Mouse (Mus musculus) myocyte (in vitro differentiated cells): Measurements from ENCODE around the gene Syt1. TPM values are rescaled to one million over a fixed set of nuclear protein-coding genes. Genes with fewer than 3 reads are reported as not detected.

Experiments used
- H3K27me3 ChIP-seq: one replicate; pipeline ENCODE4 v1.6.1; 2011; ENCODE audit not compliant: control insufficient read depth, insufficient read depth, insufficient read length
- H3K36me3 ChIP-seq: one replicate; pipeline ENCODE4 v1.6.1; 2011; ENCODE audit not compliant: control insufficient read depth, insufficient read depth
- H3K4me2 ChIP-seq: one replicate; pipeline ENCODE4 v1.6.1; 2011; ENCODE audit warnings: low read depth, control low read depth
- H3K4me3 ChIP-seq: one replicate; pipeline ENCODE4 v1.5.1; 2011; ENCODE audit warnings: mild to moderate bottlenecking, control low read depth, moderate library complexity
- H3K79me2 ChIP-seq: one replicate; pipeline ENCODE4 v1.6.1; 2011; ENCODE audit not compliant: control insufficient read depth, insufficient read depth
- H3ac ChIP-seq: one replicate; pipeline ENCODE4 v1.6.1; 2011; ENCODE audit not compliant: control insufficient read depth, insufficient read length
- CEBPB ChIP-seq: IDR thresholded peaks from 2 replicates; pipeline ENCODE4 v1.6.1; 2011; ENCODE audit warnings: mild to moderate bottlenecking, moderate library complexity; ENCODE audit not compliant: poor library complexity, insufficient read depth, severe bottlenecking
- E2F4 ChIP-seq: IDR thresholded peaks from one replicate; pipeline ENCODE4 v1.6.1; 2011; ENCODE audit warnings: mild to moderate bottlenecking, control low read depth, moderate library complexity; ENCODE audit not compliant: insufficient read depth
- MAX ChIP-seq: IDR thresholded peaks from one replicate; pipeline ENCODE4 v1.6.1; 2011; ENCODE audit warnings: low read depth, mild to moderate bottlenecking, control low read depth
- MYOD1 ChIP-seq, 3 experiments: IDR thresholded peaks; one replicate each; pipeline ENCODE4 v1.6.1; 2011; ENCODE audit warnings: control low read depth in 2 of 3, low read depth in 2 of 3, mild to moderate bottlenecking in 2 of 3, moderate library complexity in 1 of 3; ENCODE audit not compliant: insufficient read length in 2 of 3, control insufficient read depth in 1 of 3
- MYOG ChIP-seq, 3 experiments: IDR thresholded peaks; one replicate each; pipeline ENCODE4 v1.6.1; 2011; ENCODE audit warnings: control low read depth in 2 of 3, low read depth in 2 of 3, mild to moderate bottlenecking in 2 of 3; ENCODE audit not compliant: insufficient read length in 2 of 3, control insufficient read depth in 1 of 3, insufficient read depth in 1 of 3
- POLR2A ChIP-seq: IDR thresholded peaks from one replicate; pipeline ENCODE4 v1.6.1; 2011; ENCODE audit warnings: low read depth, mild to moderate bottlenecking, control low read depth, moderate library complexity; ENCODE audit not compliant: insufficient read length
- POLR2AphosphoS2 ChIP-seq: IDR thresholded peaks from one replicate; pipeline ENCODE4 v1.6.1; 2011; ENCODE audit warnings: low read depth, control low read depth; ENCODE audit not compliant: insufficient read length
- REST ChIP-seq: IDR thresholded peaks from one replicate; pipeline ENCODE4 v1.6.1; 2011; ENCODE audit warnings: mild to moderate bottlenecking, control low read depth, moderate library complexity; ENCODE audit not compliant: insufficient read depth, insufficient read length
- SRF ChIP-seq: IDR thresholded peaks from one replicate; pipeline ENCODE4 v1.6.1; 2011; ENCODE audit warnings: low read depth; ENCODE audit not compliant: control insufficient read depth, insufficient read length
- TCF12 ChIP-seq: IDR thresholded peaks from one replicate; pipeline ENCODE4 v1.6.1; 2011; ENCODE audit warnings: mild to moderate bottlenecking, control low read depth; ENCODE audit not compliant: poor library complexity, insufficient read depth, severe bottlenecking
- TCF3 ChIP-seq: IDR thresholded peaks from one replicate; pipeline ENCODE4 v1.6.1; 2011; ENCODE audit warnings: low read depth, control low read depth; ENCODE audit not compliant: insufficient read length
- USF1 ChIP-seq: IDR thresholded peaks from one replicate; pipeline ENCODE4 v1.6.1; 2011; ENCODE audit warnings: low read depth, mild to moderate bottlenecking, control low read depth, moderate library complexity
- polyA plus RNA-seq: library from polyadenylated mRNA; unstranded; fragments of >200 nt; fragmentation: generic; extraction: Trizol; gene quantifications from one replicate; pipeline ENCODE4 v1.2.1, GENCODE M21; 2012; ENCODE audit warnings: missing spikeins

Gene Syt1
- polyA plus RNA-seq, 1 experiment = 0.06 TPM

GRCm38 (mm10) chr10:108596162-108596927 lies 414.4 kb downstream of the Syt1 start:
- H3K36me3 ChIP-seq = no peaks in the 10 kb centered on the region
- no peaks in the 10 kb centered on the region for H3K27me3 ChIP-seq
- no peak overlapping the region for H3K4me3 ChIP-seq
- H3ac ChIP-seq = no peak overlapping the region
- no peak for TF ChIP-seq CEBPB
- TF ChIP-seq TCF3 = no peak
- no peak for TF ChIP-seq POLR2AphosphoS2
- TF ChIP-seq POLR2A = no peak
- no peak for TF ChIP-seq MYOD1 (IDR thresholded peaks at IDR 0.05; ENCODE audit: control insufficient read depth in 1 of 3, insufficient read length in 2 of 3, low read depth in 2 of 3)
- TF ChIP-seq MAX = no peak
- no peak overlapping the region for H3K4me2 ChIP-seq
- H3K79me2 ChIP-seq = no peaks in the 10 kb centered on the region

DNA sequence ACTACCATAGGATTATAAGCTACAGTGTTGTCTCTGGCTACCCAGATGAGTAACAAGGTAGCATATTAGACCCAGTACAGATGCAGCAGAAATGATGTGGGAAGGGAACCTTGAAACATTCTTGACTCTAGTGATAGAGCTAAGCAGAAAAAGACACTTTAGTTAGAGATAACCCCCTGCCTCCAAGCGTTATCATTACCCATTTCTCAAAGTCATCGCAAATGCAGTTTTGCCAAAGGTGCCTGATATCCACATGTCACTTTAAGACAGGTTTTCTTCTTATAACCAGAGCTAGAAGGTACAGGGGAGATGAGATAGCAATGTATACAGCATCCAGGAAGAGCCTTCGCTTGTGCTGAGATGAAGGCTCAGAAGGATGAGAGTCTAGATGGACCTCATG lies 421.4 kb downstream of the Syt1 start:
- no peak for TF ChIP-seq MYOG (IDR thresholded peaks at IDR 0.05; ENCODE audit: control insufficient read depth in 1 of 3, insufficient read depth in 1 of 3, insufficient read length in 2 of 3, low read depth in 2 of 3)
- TF ChIP-seq E2F4 = no peak
- no peak for TF ChIP-seq SRF
- no peak for TF ChIP-seq USF1
- TF ChIP-seq TCF3 = no peak
- TF ChIP-seq POLR2AphosphoS2 = no peak

DNA sequence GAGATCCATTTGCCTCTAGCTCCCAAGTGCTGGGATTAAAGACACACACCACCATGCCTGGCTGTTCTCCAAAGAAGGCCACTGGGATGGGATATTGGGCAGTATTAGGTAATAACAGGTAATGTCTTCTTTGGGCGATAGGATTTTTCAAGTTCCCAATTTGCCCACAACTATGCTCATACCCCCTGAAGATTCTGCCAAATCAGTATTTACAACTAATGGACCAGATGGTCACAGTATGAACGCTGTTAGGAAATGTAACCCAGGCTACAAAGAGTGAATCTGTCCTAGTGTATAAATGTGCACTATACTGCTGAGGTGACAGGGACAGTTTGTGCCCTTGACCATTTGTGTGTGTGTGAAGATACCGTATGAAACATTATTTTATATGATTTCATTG lies 421.9 kb downstream of the Syt1 start:
- H3K27me3 ChIP-seq = no peaks in the 10 kb centered on the region
- H3K4me3 ChIP-seq = no peak overlapping the region
- H3K4me2 ChIP-seq = no peak overlapping the region
- no peak overlapping the region for H3ac ChIP-seq
- TF ChIP-seq MAX (no peak), USF1 (no peak), TCF12 (no peak), POLR2A (no peak), TCF3 (no peak), POLR2AphosphoS2 (no peak), REST (no peak), MYOD1 (IDR thresholded peaks at IDR 0.05; ENCODE audit: control insufficient read depth in 1 of 3, insufficient read length in 2 of 3, low read depth in 2 of 3) (no peak), SRF (no peak), E2F4 (no peak), MYOG (IDR thresholded peaks at IDR 0.05; ENCODE audit: control insufficient read depth in 1 of 3, insufficient read depth in 1 of 3, insufficient read length in 2 of 3, low read depth in 2 of 3) (no peak), CEBPB (no peak)
- H3K79me2 ChIP-seq = no peaks in the 10 kb centered on the region
- no peaks in the 10 kb centered on the region for H3K36me3 ChIP-seq

More for the DNA sequence above, 421.4 kb downstream of the Syt1 start:
- Histone ChIP-seq H3K36me3 (no peaks in the 10 kb centered on the region), H3K4me3 (no peak overlapping the region), H3K79me2 (no peaks in the 10 kb centered on the region), H3K4me2 (no peak overlapping the region), H3K27me3 (no peaks in the 10 kb centered on the region), H3ac (no peak overlapping the region)

DNA sequence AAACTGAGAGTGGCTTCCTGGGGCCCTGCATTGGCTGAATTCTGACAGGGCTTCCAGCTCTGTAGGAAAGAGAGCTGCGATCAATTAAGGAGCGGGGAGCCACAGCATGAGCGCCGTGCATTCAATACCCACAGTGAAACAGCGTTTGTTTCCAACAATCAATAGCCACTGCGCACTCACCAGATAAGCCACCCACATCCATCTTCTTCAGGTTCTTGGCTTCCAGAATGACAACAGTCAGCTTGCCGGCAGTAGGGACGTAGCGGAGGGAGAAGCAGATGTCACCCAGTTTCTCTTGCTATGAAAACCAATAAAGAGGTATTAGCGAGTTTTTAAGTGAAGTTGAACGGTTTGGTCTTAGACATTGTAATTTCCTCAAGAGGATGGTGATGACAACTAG lies 427.1 kb downstream of the Syt1 start:
- H3K27me3 ChIP-seq = no peaks in the 10 kb centered on the region
- no peak overlapping the region for H3K4me3 ChIP-seq
- no peak overlapping the region for H3K4me2 ChIP-seq
- no peaks in the 10 kb centered on the region for H3K79me2 ChIP-seq
- H3K36me3 ChIP-seq = no peaks in the 10 kb centered on the region
- TF ChIP-seq TCF12 (no peak), CEBPB (no peak), MYOD1 (IDR thresholded peaks at IDR 0.05; ENCODE audit: control insufficient read depth in 1 of 3, insufficient read length in 2 of 3, low read depth in 2 of 3) (no peak), TCF3 (no peak), REST (no peak), MAX (no peak), USF1 (no peak), E2F4 (no peak), SRF (no peak)
- H3ac ChIP-seq = no peak overlapping the region

- no peak overlapping the region for H3ac ChIP-seq
- no peak for TF ChIP-seq MAX
- TF ChIP-seq MYOD1 (IDR thresholded peaks at IDR 0.05; ENCODE audit: control insufficient read depth in 1 of 3, insufficient read length in 2 of 3, low read depth in 2 of 3) = no peak
- no peak for TF ChIP-seq REST
- no peak for TF ChIP-seq E2F4
- no peak for TF ChIP-seq TCF12
- no peak for TF ChIP-seq POLR2AphosphoS2
- no peak for TF ChIP-seq USF1
- no peak for TF ChIP-seq CEBPB
- no peak for TF ChIP-seq MYOG (IDR thresholded peaks at IDR 0.05; ENCODE audit: control insufficient read depth in 1 of 3, insufficient read depth in 1 of 3, insufficient read length in 2 of 3, low read depth in 2 of 3)
- no peak for TF ChIP-seq POLR2A
- no peak for TF ChIP-seq TCF3
- no peak for TF ChIP-seq SRF
These were observed 428.4 kb downstream of the Syt1 start for GRCm38 (mm10) chr10:108582397-108582730.

More at GRCm38 (mm10) chr10:108582397-108582730, 428.4 kb downstream of the Syt1 start:
- Histone ChIP-seq H3K4me2 (no peak overlapping the region), H3K36me3 (no peaks in the 10 kb centered on the region), H3K4me3 (no peak overlapping the region), H3K27me3 (no peaks in the 10 kb centered on the region), H3K79me2 (no peaks in the 10 kb centered on the region)
